Mouse (Mus musculus) midbrain, postnatal 0 days (tissue): ENCODE measurements at regions not wholly inside any gene's neighbourhood (a gene's known extent, or its start where the extent isn't known, plus 50 kb on each side); places are given as distances from the start of the nearest gene placed in this dataset.
A peak's percentile ranks its signal among the peaks of the same experiment; 100 is the strongest.

ENCODE experiments used
- ATAC-seq: fragments of 200-750 bp; cut with Nextera tagmentation; 2 replicates; pipeline ENCODE4 v1.8.0; 2017; ENCODE audit warnings: moderate number of reproducible peaks, mild to moderate bottlenecking, moderate TSS enrichment, moderate library complexity; ENCODE audit not compliant: low FRiP score
- DNase-seq: peaks from one replicate; pipeline ENCODE4 v3.0.0-alpha.2; 2015; ENCODE audit warnings: low spot score
- H3K27ac ChIP-seq: fragments of 300-500 bp; sonication (generic); 2 replicates; pipeline ENCODE4 v1.5.1; 2014; ENCODE audit warnings: low read depth, mild to moderate bottlenecking, low read length, mixed read lengths
- H3K27me3 ChIP-seq: fragments of 300-500 bp; sonication (generic); 2 replicates; pipeline ENCODE4 v1.6.1; 2014; ENCODE audit warnings: low read length, control low read depth, mixed read lengths; ENCODE audit not compliant: insufficient read depth
- H3K36me3 ChIP-seq: fragments of 300-500 bp; sonication (generic); 2 replicates; pipeline ENCODE4 v1.6.1; 2014; ENCODE audit warnings: low read length, control low read depth, mixed read lengths; ENCODE audit not compliant: insufficient read depth
- H3K4me1 ChIP-seq: fragments of 300-500 bp; sonication (generic); 2 replicates; pipeline ENCODE4 v1.6.1; 2014; ENCODE audit warnings: mild to moderate bottlenecking, control low read depth, antibody characterized with exemption, low read length, mixed read lengths; ENCODE audit not compliant: insufficient read depth
- H3K4me2 ChIP-seq: fragments of 300-500 bp; sonication (generic); 2 replicates; pipeline ENCODE4 v1.6.1; 2014; ENCODE audit warnings: low read depth, mild to moderate bottlenecking, low read length, mixed read lengths; ENCODE audit not compliant: poor library complexity, severe bottlenecking
- H3K4me3 ChIP-seq: fragments of 300-500 bp; sonication (generic); 2 replicates; pipeline ENCODE4 v1.5.1; 2014; ENCODE audit warnings: low read depth, mild to moderate bottlenecking, low read length, moderate library complexity
- H3K9ac ChIP-seq: fragments of 300-500 bp; sonication (generic); replicated peaks from 2 replicates; pipeline ENCODE4 v1.6.1; 2014; ENCODE audit warnings: mild to moderate bottlenecking, low read length, moderate library complexity, mixed read lengths; ENCODE audit not compliant: poor library complexity, severe bottlenecking
- H3K9me3 ChIP-seq: fragments of 300-500 bp; sonication (generic); 2 replicates; pipeline ENCODE4 v1.6.1; 2016; ENCODE audit warnings: low read length, control low read depth
- CTCF ChIP-seq: IDR thresholded peaks from 2 replicates; pipeline ENCODE4 v1.5.1; 2016; ENCODE audit warnings: antibody characterized with exemption, mild to moderate bottlenecking
- WGBS: fragments of 180-500 bp; shearing (Covaris S2); extraction: QIAGEN DNeasy Blood & Tissue Kit; methylation state at CpG from one replicate; pipeline ENCODE4 v1.1.7; 2014; 5-methylcytosine and 5-hydroxymethylcytosine counted together

- no peak for DNase-seq
- H3K4me1 ChIP-seq = no peaks in the 10 kb centered on the region
- no peaks in the 10 kb centered on the region for H3K9me3 ChIP-seq
- no peak for ATAC-seq
- WGBS = 58% methylated on average over 6 of the region's 6 CpGs
- no peaks in the 10 kb centered on the region for H3K36me3 ChIP-seq
- no peak for TF ChIP-seq CTCF
- no peak overlapping the region for H3K27ac ChIP-seq
- H3K9ac ChIP-seq = no peak overlapping the region
- no peak overlapping the region for H3K4me2 ChIP-seq
- no peak overlapping the region for H3K4me3 ChIP-seq
- H3K27me3 ChIP-seq = no peaks in the 10 kb centered on the region
Measured at GRCm38 (mm10) chr8:96498854-96499253, 610.5 kb upstream of the Got2 start.

DNA sequence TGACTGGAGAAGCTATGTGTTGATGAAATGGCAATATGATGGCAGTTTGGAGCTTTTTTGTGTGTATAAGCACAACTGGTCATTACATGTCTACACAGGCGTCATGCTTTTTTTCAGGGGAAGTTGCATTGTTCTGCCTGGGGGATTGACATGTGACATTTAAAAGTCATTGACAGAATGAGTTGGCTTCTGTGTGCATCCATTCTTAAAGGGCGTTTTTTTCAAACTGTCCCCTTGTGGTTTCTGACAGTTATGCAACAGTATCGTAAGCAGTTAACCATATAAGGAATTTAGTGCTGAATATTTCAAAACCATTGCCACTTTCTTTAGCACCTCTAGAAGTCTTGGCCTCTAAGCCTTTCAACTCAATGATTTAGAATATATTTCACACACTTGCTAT lies 607.1 kb upstream of the Got2 start:
- Histone ChIP-seq H3K27me3 (no peaks in the 10 kb centered on the region), H3K4me3 (no peak overlapping the region), H3K4me2 (no peak overlapping the region), H3K27ac (no peak overlapping the region), H3K4me1 (no peaks in the 10 kb centered on the region), H3K9me3 (no peaks in the 10 kb centered on the region), H3K9ac (no peak overlapping the region), H3K36me3 (no peaks in the 10 kb centered on the region)
- TF ChIP-seq CTCF = no peak
- ATAC-seq = no peak
- no peak for DNase-seq
- WGBS = 84% methylated on average over 3 of the region's 3 CpGs

- ATAC-seq (no peak), DNase-seq (no peak)
- H3K36me3 ChIP-seq = no peaks in the 10 kb centered on the region
- H3K27me3 ChIP-seq = no peaks in the 10 kb centered on the region
- no peak overlapping the region for H3K4me2 ChIP-seq
- WGBS = 78% methylated on average over 2 of the region's 2 CpGs
- no peak overlapping the region for H3K9ac ChIP-seq
- H3K9me3 ChIP-seq = no peaks in the 10 kb centered on the region
- H3K4me3 ChIP-seq = no peak overlapping the region
- H3K27ac ChIP-seq = no peak overlapping the region
- no peak for TF ChIP-seq CTCF
- H3K4me1 ChIP-seq = no peaks in the 10 kb centered on the region
Measured at GRCm38 (mm10) chr8:96489804-96490203, 601.5 kb upstream of the Got2 start.

- no peaks in the 10 kb centered on the region for H3K36me3 ChIP-seq
- H3K9ac ChIP-seq = no peak overlapping the region
- H3K4me3 ChIP-seq = no peak overlapping the region
- no peak for DNase-seq
- H3K4me2 ChIP-seq = no peak overlapping the region
- WGBS = 43% methylated on average over 7 of the region's 7 CpGs
- no peak overlapping the region for H3K27ac ChIP-seq
- H3K27me3 ChIP-seq = no peaks in the 10 kb centered on the region
- no peaks in the 10 kb centered on the region for H3K4me1 ChIP-seq
- no peaks in the 10 kb centered on the region for H3K9me3 ChIP-seq
- no peak for ATAC-seq
- no peak for TF ChIP-seq CTCF
Measured at GRCm38 (mm10) chr8:96488741-96489453, 600.5 kb upstream of the Got2 start.

- H3K9me3 ChIP-seq = no peaks in the 10 kb centered on the region
- no peak for TF ChIP-seq CTCF
- H3K27ac ChIP-seq = peak overlapping the region; percentile 27; the same call in 1 of the 2 replicates
- 17% methylated on average over 6 of the region's 6 CpGs for WGBS
- peak overlapping the region; percentile 47 for H3K4me2 ChIP-seq
- DNase-seq (peak; percentile 42), ATAC-seq (no peak)
- H3K27me3 ChIP-seq = no peaks in the 10 kb centered on the region
- no peaks in the 10 kb centered on the region for H3K4me1 ChIP-seq
- H3K4me3 ChIP-seq = peak overlapping the region; percentile 22
- no peaks in the 10 kb centered on the region for H3K36me3 ChIP-seq
- no peak overlapping the region for H3K9ac ChIP-seq
Measured at GRCm38 (mm10) chr8:96455915-96456314, 567.6 kb upstream of the Got2 start.

- Histone ChIP-seq H3K9ac (0 out of 2 replicates have a peak overlapping the region, but pooled peaks have one; percentile 36), H3K27ac (no peak overlapping the region), H3K4me2 (peak overlapping the region; percentile 47), H3K4me3 (peak overlapping the region; percentile 22), H3K36me3 (no peaks in the 10 kb centered on the region), H3K9me3 (no peaks in the 10 kb centered on the region), H3K4me1 (no peaks in the 10 kb centered on the region), H3K27me3 (no peaks in the 10 kb centered on the region)
- 0 out of 2 replicates have a peak, but pooled peaks have one; percentile 7 for ATAC-seq
- peak; percentile 61 for DNase-seq
- TF ChIP-seq CTCF = no peak
- 10% methylated on average over 9 of the region's 9 CpGs for WGBS
Measured at GRCm38 (mm10) chr8:96455336-96455735, 567.0 kb upstream of the Got2 start.
